27 mouse cellular contexts compared by ENCODE assay signal in genomic region chr7:127142666-127143065, GRCm38 (mm10). TPM values are rescaled to one million over a fixed set of nuclear protein-coding genes. Genes with fewer than 3 reads are reported as not detected.
DNase-seq lines count a peak whose midpoint lies in the region; ATAC-seq and TF ChIP-seq lines count a peak whose summit lies in the region.
"Had no signal": no experiment of that assay in that cellular context is flagged by ENCODE, and none has a peak within 500 bp of the region (broad histone marks: within the 10 kb centered on the region; RNA-seq: fewer than 3 reads in every experiment).

No protein-coding gene starts in this region.

- TF ChIP-seq POLR2A in spleen, adult 2 months (IDR thresholded peaks at IDR 0.05; ENCODE audit: low read depth, low read length), result no peak

- no peaks in the 10 kb centered on the region for H3K36me3 ChIP-seq in liver, embryonic 11.5 days (ENCODE audit: control insufficient read depth, insufficient read depth, low read length)
- no peaks in the 10 kb centered on the region for H3K36me3 ChIP-seq in liver, postnatal 0 days (replicated peaks; ENCODE audit: insufficient read depth, low read length)
- no peaks in the 10 kb centered on the region for H3K36me3 ChIP-seq in spleen, adult 2 months (ENCODE audit: control insufficient read depth, insufficient read depth, low read length)
- H3K36me3 ChIP-seq in liver, embryonic 13.5 days, result no peaks in the 10 kb centered on the region
- no peaks in the 10 kb centered on the region for H3K36me3 ChIP-seq in kidney, embryonic 16.5 days (ENCODE audit: insufficient read depth, low read length)
- H3K36me3 ChIP-seq: embryonic facial prominence, embryonic 10.5 days; embryonic facial prominence, embryonic 12.5 days; forebrain, embryonic 15.5 days had no signal

- peaks cover 37% of the 10 kb centered on the region for H3K4me1 ChIP-seq in liver, embryonic 11.5 days (replicated peaks; ENCODE audit: control insufficient read depth, insufficient read depth, low read length)
- peaks cover 19% of the 10 kb centered on the region for H3K4me1 ChIP-seq in liver, postnatal 0 days (ENCODE audit: insufficient read depth)
- peaks cover 9% of the 10 kb centered on the region; the same call in 1 of the 2 replicates for H3K4me1 ChIP-seq in spleen, adult 2 months (ENCODE audit: control insufficient read depth, insufficient read depth, insufficient read length)
- peaks cover 86% of the 10 kb centered on the region for H3K4me1 ChIP-seq in liver, embryonic 13.5 days (replicated peaks)
- H3K4me1 ChIP-seq in kidney, embryonic 16.5 days (ENCODE audit: insufficient read depth, low read length), result no peaks in the 10 kb centered on the region
- H3K4me1 ChIP-seq: embryonic facial prominence, embryonic 12.5 days; forebrain, embryonic 13.5 days; forebrain, embryonic 15.5 days had no signal

- WGBS in liver, embryonic 11.5 days, result 72% methylated on average over 4 of the region's 4 CpGs
- WGBS in liver, postnatal 0 days (ENCODE audit: insufficient replicate concordance), result 67% methylated on average over 4 of the region's 4 CpGs
- 70% methylated on average over 4 of the region's 4 CpGs for WGBS in spleen, adult 2 months
- 51% methylated on average over 4 of the region's 4 CpGs for WGBS in liver, embryonic 13.5 days (ENCODE audit: insufficient replicate concordance)
- WGBS in kidney, embryonic 16.5 days, result 87% methylated on average over 4 of the region's 4 CpGs

- ATAC-seq in liver, embryonic 11.5 days (replicated peaks; ENCODE audit: low FRiP score), result no peak
- ATAC-seq in liver, postnatal 0 days, result no peak
- no peak for ATAC-seq in liver, embryonic 13.5 days (ENCODE audit: low read depth)
- no peak for ATAC-seq in kidney, embryonic 16.5 days (ENCODE audit: low FRiP score, low TSS enrichment)
- ATAC-seq: activated CD4-positive, CD25-positive, alpha-beta regulatory T cell, adult 4 months; CD4-positive, CD25-positive, alpha-beta regulatory T cell, adult 4 months; forebrain, embryonic 13.5 days; forebrain, embryonic 15.5 days; Patski had no signal

- peak overlapping the region; percentile 9 for H3K27ac ChIP-seq in liver, embryonic 11.5 days (ENCODE audit: low read depth, low read length)
- no peak overlapping the region for H3K27ac ChIP-seq in liver, postnatal 0 days (ENCODE audit: low read depth)
- no peak overlapping the region; the same call in 1 of the 2 replicates for H3K27ac ChIP-seq in spleen, adult 2 months (ENCODE audit: insufficient read depth, low read length)
- peak overlapping the region; percentile 94 for H3K27ac ChIP-seq in liver, embryonic 13.5 days
- H3K27ac ChIP-seq in kidney, embryonic 16.5 days (ENCODE audit: low read length), result no peak overlapping the region
- H3K27ac ChIP-seq: embryonic facial prominence, embryonic 10.5 days; embryonic facial prominence, embryonic 12.5 days; forebrain, embryonic 13.5 days; forebrain, embryonic 15.5 days had no signal

- H3K9me3 ChIP-seq in liver, embryonic 11.5 days (ENCODE audit: control insufficient read depth, low read length), result no peaks in the 10 kb centered on the region
- H3K9me3 ChIP-seq in liver, postnatal 0 days (ENCODE audit: low read length), result no peaks in the 10 kb centered on the region
- no peaks in the 10 kb centered on the region for H3K9me3 ChIP-seq in liver, embryonic 13.5 days (replicated peaks)
- H3K9me3 ChIP-seq in kidney, embryonic 16.5 days (ENCODE audit: low read length), result no peaks in the 10 kb centered on the region
- H3K9me3 ChIP-seq: embryonic facial prominence, embryonic 10.5 days; embryonic facial prominence, embryonic 12.5 days; forebrain, embryonic 13.5 days; forebrain, embryonic 15.5 days; G1E had no signal

- H3K27me3 ChIP-seq in liver, embryonic 11.5 days (replicated peaks; ENCODE audit: control insufficient read depth, insufficient read depth, low read length), result no peaks in the 10 kb centered on the region
- H3K27me3 ChIP-seq in liver, postnatal 0 days (ENCODE audit: insufficient read depth, low read length), result no peaks in the 10 kb centered on the region
- no peaks in the 10 kb centered on the region for H3K27me3 ChIP-seq in spleen, adult 2 months (ENCODE audit: control insufficient read depth, insufficient read depth, low read length)
- H3K27me3 ChIP-seq in liver, embryonic 13.5 days, result no peaks in the 10 kb centered on the region
- no peaks in the 10 kb centered on the region for H3K27me3 ChIP-seq in kidney, embryonic 16.5 days (ENCODE audit: insufficient read depth, low read length)
- H3K27me3 ChIP-seq: CH12.LX; embryonic facial prominence, embryonic 12.5 days; forebrain, embryonic 13.5 days; forebrain, embryonic 15.5 days; Patski had no signal

- H3K9ac ChIP-seq in liver, embryonic 11.5 days (ENCODE audit: low read depth, low read length), result peak overlapping the region; percentile 5; the same call in 1 of the 2 replicates
- no peak overlapping the region for H3K9ac ChIP-seq in liver, postnatal 0 days (replicated peaks)
- H3K9ac ChIP-seq in liver, embryonic 13.5 days, result peak overlapping the region; percentile 12; the same call in 1 of the 2 replicates
- H3K9ac ChIP-seq in kidney, embryonic 16.5 days (replicated peaks; ENCODE audit: low read length), result no peak overlapping the region
- H3K9ac ChIP-seq: embryonic facial prominence, embryonic 12.5 days; forebrain, embryonic 13.5 days; forebrain, embryonic 15.5 days had no signal

- H3K4me3 ChIP-seq in liver, embryonic 11.5 days (ENCODE audit: low read depth, low read length), result no peak overlapping the region
- no peak overlapping the region for H3K4me3 ChIP-seq in liver, postnatal 0 days (ENCODE audit: low read depth, low read length)
- peak overlapping the region; percentile 22; the same call in 1 of the 2 replicates for H3K4me3 ChIP-seq in spleen, adult 2 months (ENCODE audit: extremely low read depth, insufficient read depth, insufficient read length)
- no peak overlapping the region for H3K4me3 ChIP-seq in liver, embryonic 13.5 days (replicated peaks)
- no peak overlapping the region for H3K4me3 ChIP-seq in kidney, embryonic 16.5 days (ENCODE audit: low read length)
- H3K4me3 ChIP-seq: embryonic facial prominence, embryonic 10.5 days; embryonic facial prominence, embryonic 12.5 days; forebrain, embryonic 13.5 days; forebrain, embryonic 15.5 days had no signal

- H3K4me2 ChIP-seq in liver, embryonic 11.5 days, result peak overlapping the region; percentile 36; the same call in 1 of the 2 replicates
- H3K4me2 ChIP-seq in liver, postnatal 0 days (ENCODE audit: low read depth, low read length), result no peak overlapping the region
- H3K4me2 ChIP-seq in liver, embryonic 13.5 days, result no peak overlapping the region
- H3K4me2 ChIP-seq in kidney, embryonic 16.5 days (replicated peaks; ENCODE audit: low read depth, low read length), result no peak overlapping the region
- H3K4me2 ChIP-seq: embryonic facial prominence, embryonic 12.5 days; forebrain, embryonic 13.5 days; forebrain, embryonic 15.5 days had no signal

- TF ChIP-seq EP300 in liver, postnatal 0 days (IDR thresholded peaks at IDR 0.05; ENCODE audit: low read depth), result no peak

- DNase-seq in liver, embryonic 11.5 days (ENCODE audit: low spot score), result no peak
- DNase-seq in liver, postnatal 0 days, result no peak
- DNase-seq in spleen, adult 2 months (ENCODE audit: low read depth in 1 of 2, low spot score in 2 of 2), result no peak
- DNase-seq in spleen, postnatal 10 days (ENCODE audit: low spot score in 2 of 2), result no peak
- no peak for DNase-seq in liver, embryonic 13.5 days
- DNase-seq in retina, postnatal 1 day, result no peak
- DNase-seq: adrenal gland, adult 8-10 months; adrenal gland, postnatal 14 days; adrenal gland, postnatal 36 days; B cell, adult 2 months; cerebellum, adult 11-12 months; cerebellum, adult 2 months; cerebellum, adult 9-10 months; cerebellum, postnatal 10 days; cerebellum, postnatal 25 days had no signal

- TF ChIP-seq CTCF in liver, postnatal 0 days (IDR thresholded peaks at IDR 0.05; ENCODE audit: low read depth), result no peak
- TF ChIP-seq CTCF in spleen, adult 2 months (IDR thresholded peaks at IDR 0.05; ENCODE audit: extremely low read depth, insufficient read depth, insufficient read length, insufficient replicate concordance), result no peak

RNA-seq across cellular contexts. Expression of gene Spn, which starts 5.0 kb away (rescaled TPM):
- polyA plus RNA-seq in liver, embryonic 11.5 days (2014; fragmentation: Nextera tagmentation; extraction: Ambion mirVana), result 12.7 and 14.4 TPM in 2 replicates
- polyA plus RNA-seq in liver, postnatal 0 days (2015; fragmentation: Nextera tagmentation; extraction: Ambion mirVana), result 4.9 and 5.6 TPM in 2 replicates
- 54.6 and 56.6 TPM in 2 replicates for polyA plus RNA-seq in spleen, adult 2 months (2012; rRNA removed)
- polyA plus RNA-seq in liver, embryonic 13.5 days (2015; fragmentation: Nextera tagmentation; extraction: Ambion mirVana), result 8.2 and 8.7 TPM in 2 replicates
- 0.21 and 0.32 TPM in 2 replicates for polyA plus RNA-seq in kidney, embryonic 16.5 days (2015; fragmentation: Nextera tagmentation; extraction: Ambion mirVana)
- polyA plus RNA-seq: embryonic facial prominence, embryonic 12.5 days; forebrain, embryonic 15.5 days had no signal

RNA-seq across cellular contexts. Expression of gene Qprt, which starts 20.6 kb away (rescaled TPM):
- polyA plus RNA-seq in liver, embryonic 11.5 days (2014; fragmentation: Nextera tagmentation; extraction: Ambion mirVana), result 43.8 and 44.2 TPM in 2 replicates
- polyA plus RNA-seq in liver, postnatal 0 days (2015; fragmentation: Nextera tagmentation; extraction: Ambion mirVana), result 148 and 151 TPM in 2 replicates
- 5.5 and 5.8 TPM in 2 replicates for polyA plus RNA-seq in spleen, adult 2 months (2012; rRNA removed)
- 44.4 and 49.1 TPM in 2 replicates for polyA plus RNA-seq in liver, embryonic 13.5 days (2015; fragmentation: Nextera tagmentation; extraction: Ambion mirVana)
- 24.4 and 26.2 TPM in 2 replicates for polyA plus RNA-seq in kidney, embryonic 16.5 days (2015; fragmentation: Nextera tagmentation; extraction: Ambion mirVana)
- polyA plus RNA-seq: Patski had no signal

RNA-seq across cellular contexts. Expression of gene AI467606, which starts 51.5 kb away (rescaled TPM):
- polyA plus RNA-seq in liver, embryonic 11.5 days (2014; fragmentation: Nextera tagmentation; extraction: Ambion mirVana), result 12.3 and 13.7 TPM in 2 replicates
- 7.6 and 8.1 TPM in 2 replicates for polyA plus RNA-seq in liver, postnatal 0 days (2015; fragmentation: Nextera tagmentation; extraction: Ambion mirVana)
- 135 and 221 TPM in 2 replicates for polyA plus RNA-seq in spleen, adult 2 months (2012; rRNA removed)
- 7.0 and 7.3 TPM in 2 replicates for polyA plus RNA-seq in liver, embryonic 13.5 days (2015; fragmentation: Nextera tagmentation; extraction: Ambion mirVana)
- 5.3 and 5.4 TPM in 2 replicates for polyA plus RNA-seq in kidney, embryonic 16.5 days (2015; fragmentation: Nextera tagmentation; extraction: Ambion mirVana)

RNA-seq across cellular contexts. Expression of gene Cd2bp2, which starts 53.2 kb away (rescaled TPM):
- polyA plus RNA-seq in liver, embryonic 11.5 days (2014; fragmentation: Nextera tagmentation; extraction: Ambion mirVana), result 50.3 and 59.5 TPM in 2 replicates
- polyA plus RNA-seq in liver, postnatal 0 days (2015; fragmentation: Nextera tagmentation; extraction: Ambion mirVana), result 11.5 and 14.0 TPM in 2 replicates
- 22.7 and 26.4 TPM in 2 replicates for polyA plus RNA-seq in spleen, adult 2 months (2012; rRNA removed)
- polyA plus RNA-seq in liver, embryonic 13.5 days (2015; fragmentation: Nextera tagmentation; extraction: Ambion mirVana), result 27.1 and 32.1 TPM in 2 replicates
- 66.9 and 68.7 TPM in 2 replicates for polyA plus RNA-seq in kidney, embryonic 16.5 days (2015; fragmentation: Nextera tagmentation; extraction: Ambion mirVana)

RNA-seq across cellular contexts. Expression of gene Zg16, which starts 55.5 kb away (rescaled TPM):
- polyA plus RNA-seq in liver, embryonic 11.5 days (2014; fragmentation: Nextera tagmentation; extraction: Ambion mirVana), result not detected in 2 replicates
- 0.59 and 1.8 TPM in 2 replicates for polyA plus RNA-seq in liver, postnatal 0 days (2015; fragmentation: Nextera tagmentation; extraction: Ambion mirVana)
- polyA plus RNA-seq in spleen, adult 2 months (2012; rRNA removed), result 1,018 and 1,065 TPM in 2 replicates
- not detected in 2 replicates for polyA plus RNA-seq in liver, embryonic 13.5 days (2015; fragmentation: Nextera tagmentation; extraction: Ambion mirVana)
- not detected in 2 replicates for polyA plus RNA-seq in kidney, embryonic 16.5 days (2015; fragmentation: Nextera tagmentation; extraction: Ambion mirVana)
- polyA plus RNA-seq: activated CD4-positive, CD25-positive, alpha-beta regulatory T cell, adult 4 months; embryonic facial prominence, embryonic 10.5 days; embryonic facial prominence, embryonic 12.5 days; embryonic facial prominence, embryonic 14.5 days; forebrain, embryonic 11.5 days; forebrain, embryonic 13.5 days; forebrain, embryonic 15.5 days; G1E; Patski had no signal

Comparison
In these comparisons a context has a peak if more than half of its experiments do, and no peak if none do; other contexts are left out.
1. H3K27ac ChIP-seq: peak in liver, embryonic 11.5 days (single experiment) and liver, embryonic 13.5 days (single experiment); none in liver, postnatal 0 days (single experiment), spleen, adult 2 months (single experiment) and kidney, embryonic 16.5 days (single experiment).
2. H3K9ac ChIP-seq: peak in liver, embryonic 11.5 days (single experiment) and liver, embryonic 13.5 days (single experiment); none in liver, postnatal 0 days (single experiment) and kidney, embryonic 16.5 days (single experiment).